Mouse (Mus musculus) testis, postnatal 14 days (tissue): ENCODE data around the gene Leo1.
"Not testable (repeated sequence)": the region's sequence is repeated elsewhere in the genome, so short reads cannot be mapped to it uniquely, and the experiment has no call there.

Source experiments
- DNase-seq: peaks from one replicate; pipeline ENCODE4 v3.0.0; 2021; ENCODE audit warnings: low spot score

Gene Leo1

DNA sequence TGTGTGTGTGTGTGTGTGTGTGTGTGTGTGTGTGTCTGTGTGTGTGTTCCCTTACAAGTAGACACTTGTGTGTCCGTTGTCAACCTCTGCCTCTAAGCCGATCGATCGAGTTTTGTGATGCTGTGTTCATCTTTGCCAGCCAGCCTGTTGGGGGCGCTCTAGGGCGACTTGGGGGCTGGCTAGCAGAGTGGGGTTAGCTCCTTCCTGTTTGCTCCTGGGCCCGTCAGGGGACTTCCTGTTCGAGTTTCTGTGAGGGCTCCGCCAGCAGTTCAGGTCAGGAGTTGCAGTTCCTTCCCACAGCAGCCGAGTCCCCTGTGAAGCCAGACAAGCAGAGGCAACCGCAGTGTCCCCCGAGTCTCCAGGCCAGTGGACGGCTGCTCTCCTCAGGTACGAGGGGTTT lies 27.0 kb downstream of the Leo1 start:
- DNase-seq = peak; percentile 89

- no peak for DNase-seq
Measured at GRCm38 (mm10) chr9:75477212-75477611, 35.9 kb downstream of the Leo1 start.

DNA sequence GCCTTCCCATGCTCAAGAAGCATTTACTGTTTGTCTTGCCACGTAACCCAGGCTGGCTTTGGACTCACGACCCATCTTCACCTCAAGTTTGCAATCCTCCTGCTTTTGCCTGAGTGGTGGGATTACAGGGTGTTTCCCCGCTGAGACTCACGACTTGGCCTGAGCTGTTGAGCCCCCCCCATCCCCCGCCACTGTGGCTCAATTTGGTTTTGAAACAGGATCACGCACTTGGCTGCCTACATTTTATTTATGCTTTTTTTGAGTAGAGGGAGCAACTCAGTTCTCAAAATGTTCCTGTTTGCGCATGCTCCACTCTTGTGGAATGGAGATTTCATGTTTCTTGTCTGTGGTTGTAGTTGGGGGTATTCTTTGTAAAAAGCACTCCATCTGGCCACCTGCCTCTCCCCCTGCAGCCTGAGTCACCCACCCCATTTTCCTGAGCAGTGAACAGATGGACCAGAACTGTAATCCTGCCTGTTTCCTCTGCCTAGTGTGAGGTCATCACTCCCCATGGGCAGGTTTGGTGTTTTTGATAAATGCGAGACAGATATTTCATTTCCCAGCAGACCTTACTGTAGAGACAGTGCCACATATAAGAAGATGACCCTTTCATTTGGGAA lies 37.9 kb downstream of the Leo1 start:
- DNase-seq = no peak

DNA sequence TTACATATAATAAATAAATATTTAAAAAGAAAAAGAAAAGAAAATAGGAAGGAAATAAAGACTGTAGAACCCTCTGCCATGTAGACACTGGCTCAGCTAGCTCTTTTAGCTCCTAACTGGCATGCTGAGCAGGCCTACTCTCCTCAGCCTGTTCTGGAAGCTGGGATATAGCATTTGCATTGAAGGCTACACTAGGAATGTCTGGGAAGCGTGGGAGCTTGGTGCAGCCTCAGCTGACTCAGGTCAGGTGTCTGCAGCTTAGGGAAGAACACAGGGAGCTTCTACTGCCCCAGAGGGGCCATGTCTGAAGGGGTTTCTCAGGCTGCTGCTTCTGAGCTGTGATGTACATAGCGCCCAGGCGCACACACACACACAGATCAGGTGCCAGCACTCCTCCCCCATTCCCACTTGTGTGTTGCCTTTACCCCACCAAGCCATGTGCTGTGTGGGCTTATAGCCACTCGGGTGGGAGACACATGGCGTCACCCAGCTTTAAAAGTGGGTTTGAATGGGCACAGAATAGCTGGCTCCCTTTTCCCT lies 39.3 kb downstream of the Leo1 start:
- DNase-seq = no peak

DNA sequence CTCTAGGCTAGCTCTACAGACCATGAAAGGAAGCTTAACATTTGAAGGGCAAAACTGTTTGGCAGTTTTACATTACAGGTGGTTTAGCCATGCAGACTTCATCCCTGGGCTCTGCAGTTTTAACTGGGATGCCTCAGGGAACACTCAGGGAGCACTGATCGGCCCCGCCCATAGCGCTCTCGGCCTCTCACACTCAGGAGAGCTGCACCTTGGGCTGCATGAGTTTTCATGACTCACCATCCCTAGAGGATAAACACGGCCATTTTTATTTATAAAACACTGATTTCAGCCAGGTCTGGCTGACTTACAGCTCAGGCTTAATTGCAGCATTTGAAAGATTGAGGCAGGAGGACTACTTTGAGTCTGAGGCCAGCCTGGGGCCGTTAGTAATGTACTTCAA lies 43.9 kb downstream of the Leo1 start:
- DNase-seq = no peak

- DNase-seq = not testable (repeated sequence)
Measured at GRCm38 (mm10) chr9:75488255-75488654, 46.9 kb downstream of the Leo1 start.

DNA sequence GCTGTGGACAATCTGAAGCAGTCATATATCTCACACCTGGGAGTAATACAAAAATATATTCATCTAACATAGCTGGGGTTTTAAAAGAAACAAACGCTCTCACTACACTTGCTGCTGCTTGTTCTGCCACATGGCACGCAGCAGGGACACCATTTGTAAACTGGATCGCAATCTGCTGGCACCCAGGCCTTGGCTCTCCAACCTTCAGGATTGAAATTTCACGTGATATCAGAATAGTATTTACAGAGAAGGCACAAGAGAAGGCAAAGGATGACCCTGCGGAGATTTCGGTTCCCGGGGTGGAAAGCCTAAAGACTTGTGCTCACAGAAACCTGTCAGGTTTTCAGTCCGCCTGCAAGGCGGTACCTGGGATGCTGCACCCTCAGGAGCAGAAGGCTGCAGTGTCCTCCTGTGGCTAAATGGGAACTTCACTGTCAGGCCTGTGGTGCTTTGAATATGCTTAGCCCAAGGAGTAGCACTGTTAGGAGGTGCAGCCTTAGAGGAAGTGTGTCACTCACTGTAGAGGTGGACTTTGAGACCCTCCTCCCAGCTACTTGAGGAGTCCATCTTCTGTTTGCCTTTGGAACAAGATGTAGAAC lies 53.2 kb downstream of the Leo1 start:
- DNase-seq = no peak

GRCm38 (mm10) chr9:75495945-75496344 lies 54.6 kb downstream of the Leo1 start:
- DNase-seq = no peak

- no peak for DNase-seq
Measured at GRCm38 (mm10) chr9:75498571-75498970, 57.2 kb downstream of the Leo1 start.

- no peak for DNase-seq
Measured at GRCm38 (mm10) chr9:75504311-75504710, 63.0 kb downstream of the Leo1 start.

DNA sequence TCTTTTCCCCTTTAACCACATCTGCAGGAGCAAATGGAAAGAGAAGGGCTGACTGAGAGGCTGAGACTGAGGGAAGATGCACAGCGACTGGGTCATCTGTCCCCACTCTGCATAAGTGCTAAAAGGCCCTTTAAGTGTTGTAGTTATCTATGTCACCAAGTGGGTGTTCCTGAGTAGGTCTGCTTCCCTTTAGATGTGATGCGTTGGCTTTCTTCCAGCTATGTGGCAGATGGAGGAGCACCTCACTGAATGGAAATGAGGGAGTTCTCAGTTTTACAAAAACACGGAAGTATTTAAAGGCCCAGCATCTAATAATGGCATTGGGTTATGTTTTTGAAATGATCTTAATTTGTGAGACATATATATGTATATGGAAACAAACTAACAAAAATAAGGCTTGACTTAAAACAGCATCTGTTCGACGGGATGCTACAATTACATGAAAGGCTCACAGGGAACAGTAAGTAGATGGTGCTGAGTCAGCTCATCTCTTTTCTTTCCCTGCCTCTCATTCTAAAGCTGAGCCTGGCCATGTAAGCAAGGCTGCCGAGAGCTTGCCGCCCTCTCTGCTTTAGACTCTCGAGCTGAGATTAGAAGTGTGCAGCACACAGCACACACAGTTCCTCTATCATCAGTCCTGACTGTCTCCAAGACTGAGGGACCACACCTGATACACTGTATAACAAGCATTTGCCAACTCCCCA lies 70.1 kb downstream of the Leo1 start:
- no peak for DNase-seq

GRCm38 (mm10) chr9:75515464-75516113 lies 74.3 kb downstream of the Leo1 start:
- DNase-seq = no peak
